Mouse (Mus musculus): ENCODE measurements around the gene Oaz1. TPM values are rescaled to one million over a fixed set of nuclear protein-coding genes. Genes with fewer than 3 reads are reported as not detected.

Oaz1 gene
- polyA plus RNA-seq (2015; fragmentation: Illumina TruSeq; extraction: RNeasy Lipid Tissue Mini Kit (QIAGEN cat#74804); ENCODE audit: insufficient read depth, low replicate concordance): 388 TPM

DNA sequence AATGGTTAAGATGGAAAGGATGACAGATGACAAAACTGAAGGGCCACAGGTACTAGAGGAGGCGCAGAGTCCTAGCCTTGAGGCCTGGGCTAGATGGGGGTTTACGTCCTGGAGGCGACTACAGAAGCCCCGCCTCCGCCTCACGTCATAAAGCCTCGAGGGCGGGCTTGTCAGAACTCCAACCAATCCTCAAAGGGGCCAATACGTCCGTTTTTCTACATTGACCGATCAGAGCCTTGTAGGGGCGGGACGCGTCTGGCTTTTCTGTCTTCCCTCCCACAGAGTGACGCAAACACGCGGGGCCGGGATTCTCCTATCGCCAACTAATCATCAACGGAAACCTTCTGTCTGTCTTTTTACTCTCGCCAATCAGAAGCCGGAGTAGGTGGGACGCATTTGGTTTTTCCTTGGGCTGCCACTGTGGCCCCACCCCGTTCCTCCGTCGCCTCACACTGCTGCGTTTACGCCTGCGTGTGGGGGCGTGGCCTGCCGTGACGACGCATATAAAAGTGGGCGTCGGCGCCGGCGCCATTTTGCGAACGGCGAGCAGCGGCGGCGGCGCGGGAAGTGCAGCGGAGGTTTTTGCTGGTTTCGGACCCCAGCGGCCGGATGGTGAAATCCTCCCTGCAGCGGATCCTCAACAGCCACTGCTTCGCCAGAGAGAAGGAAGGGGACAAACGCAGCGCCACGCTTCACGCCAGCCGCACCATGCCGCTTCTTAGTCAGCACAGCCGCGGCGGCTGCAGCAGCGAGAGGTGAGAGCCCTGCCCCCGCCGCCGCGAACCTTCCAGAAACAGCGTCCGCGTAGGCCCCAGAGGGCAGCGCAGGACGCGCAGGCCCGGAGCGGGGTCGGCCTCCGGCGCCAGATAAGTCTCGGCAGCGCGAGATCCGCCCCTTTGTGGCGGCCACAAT lies at the start of gene Oaz1:
TSS of gene Oaz1 (plus strand) at position 506 of the 912 bp plus-strand sequence.

DNA sequence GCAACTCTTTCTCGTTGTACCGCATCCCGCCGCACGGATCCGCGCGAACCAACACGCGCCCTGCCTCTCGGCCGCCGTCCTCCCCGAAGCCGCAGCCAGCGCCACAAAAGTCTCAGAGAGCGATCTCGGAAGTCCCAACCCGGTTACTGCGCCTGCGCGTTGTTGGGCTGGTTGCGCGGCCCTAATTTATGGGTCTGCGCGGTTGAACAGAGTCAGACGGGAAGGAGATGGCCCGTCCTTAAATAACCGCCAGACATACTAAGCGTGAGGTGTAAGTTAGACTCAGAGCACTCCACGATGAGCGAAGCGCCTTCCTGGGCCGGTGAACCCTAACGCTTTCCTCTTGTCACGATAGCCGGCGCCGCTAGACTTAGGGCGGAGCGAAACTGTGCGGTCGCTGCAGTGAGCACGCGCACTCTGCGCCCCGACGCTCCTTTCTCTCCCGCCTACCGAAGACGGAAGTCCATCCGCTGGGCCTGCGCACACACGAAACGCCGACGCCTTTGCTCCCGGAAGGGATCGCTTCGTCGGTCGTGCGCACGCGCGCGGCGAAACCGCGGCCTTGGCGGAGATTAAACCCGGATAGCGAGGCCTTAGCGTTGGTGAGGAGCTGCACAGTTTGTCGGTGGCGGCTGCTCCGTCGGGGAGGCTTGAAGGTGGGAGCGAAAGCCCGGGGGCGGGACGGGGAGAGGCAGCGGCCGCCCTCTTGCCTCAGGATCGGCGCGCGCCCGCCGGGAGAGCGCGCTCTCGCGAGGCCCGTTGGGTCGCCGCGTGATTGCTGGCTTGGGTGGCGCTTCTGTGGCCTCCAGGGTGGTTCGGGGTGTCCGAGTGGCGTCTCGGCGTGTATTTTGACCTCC lies 28.1 kb upstream of the Oaz1 start, which contains the start of the genes Sf3a2 and Plekhj1:
TSS of gene Sf3a2 (plus strand) at position 49 of the 857 bp plus-strand sequence.
TSS of gene Plekhj1 (minus strand) at position 477 of the 857 bp plus-strand sequence.

DNA sequence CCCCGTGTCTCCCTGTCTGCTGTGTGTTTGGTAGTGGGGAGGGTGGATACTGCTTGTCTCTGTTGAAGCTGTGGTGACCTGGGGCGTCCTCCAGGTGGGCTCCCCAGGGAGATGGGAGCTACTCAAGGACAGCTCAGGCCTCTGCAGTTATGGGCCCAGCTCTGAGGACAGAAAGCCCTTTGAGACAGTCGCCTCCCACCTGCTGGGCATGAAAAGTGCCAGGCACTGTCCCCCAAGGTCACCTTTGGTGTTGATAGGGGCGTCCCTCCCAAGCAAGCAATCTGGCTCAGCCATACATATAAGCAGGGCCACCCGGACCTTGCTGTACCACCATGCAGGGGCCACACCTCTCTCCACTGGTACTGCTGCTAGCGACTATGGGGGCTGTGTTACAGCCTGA lies 21.5 kb upstream of the Oaz1 start, which contains the start of gene Amh:
TSS of gene Amh (plus strand) at position 328 of the 400 bp plus-strand sequence.

DNA sequence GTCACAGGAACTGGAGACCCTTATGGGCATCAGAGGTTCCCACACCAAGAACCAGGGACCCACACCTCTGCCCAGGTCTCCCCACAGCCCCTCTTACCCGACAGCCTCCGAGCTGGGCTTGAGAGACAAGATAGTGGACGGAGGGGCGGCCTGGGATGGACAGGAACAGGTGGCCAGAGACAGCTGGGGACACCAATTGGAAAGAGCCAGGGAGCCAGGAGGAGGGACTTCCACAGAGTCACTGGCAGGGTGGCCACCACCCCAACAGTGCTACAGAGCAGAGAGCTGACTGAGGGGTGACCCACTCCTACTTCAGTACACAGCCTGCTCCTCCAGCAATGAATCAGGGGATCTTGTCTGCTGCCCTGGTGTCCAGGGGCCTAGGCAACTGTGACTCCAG lies 13.1 kb upstream of the Oaz1 start, which contains the start of gene Jsrp1:
TSS of gene Jsrp1 (minus strand) at position 133 of the 400 bp plus-strand sequence.

GRCm38 (mm10) chr10:80843931-80844547 lies 17.6 kb downstream of the Oaz1 start, which contains the start of gene Lingo3:
Lingo3 (minus strand) TSS chr10:80844039.

DNA sequence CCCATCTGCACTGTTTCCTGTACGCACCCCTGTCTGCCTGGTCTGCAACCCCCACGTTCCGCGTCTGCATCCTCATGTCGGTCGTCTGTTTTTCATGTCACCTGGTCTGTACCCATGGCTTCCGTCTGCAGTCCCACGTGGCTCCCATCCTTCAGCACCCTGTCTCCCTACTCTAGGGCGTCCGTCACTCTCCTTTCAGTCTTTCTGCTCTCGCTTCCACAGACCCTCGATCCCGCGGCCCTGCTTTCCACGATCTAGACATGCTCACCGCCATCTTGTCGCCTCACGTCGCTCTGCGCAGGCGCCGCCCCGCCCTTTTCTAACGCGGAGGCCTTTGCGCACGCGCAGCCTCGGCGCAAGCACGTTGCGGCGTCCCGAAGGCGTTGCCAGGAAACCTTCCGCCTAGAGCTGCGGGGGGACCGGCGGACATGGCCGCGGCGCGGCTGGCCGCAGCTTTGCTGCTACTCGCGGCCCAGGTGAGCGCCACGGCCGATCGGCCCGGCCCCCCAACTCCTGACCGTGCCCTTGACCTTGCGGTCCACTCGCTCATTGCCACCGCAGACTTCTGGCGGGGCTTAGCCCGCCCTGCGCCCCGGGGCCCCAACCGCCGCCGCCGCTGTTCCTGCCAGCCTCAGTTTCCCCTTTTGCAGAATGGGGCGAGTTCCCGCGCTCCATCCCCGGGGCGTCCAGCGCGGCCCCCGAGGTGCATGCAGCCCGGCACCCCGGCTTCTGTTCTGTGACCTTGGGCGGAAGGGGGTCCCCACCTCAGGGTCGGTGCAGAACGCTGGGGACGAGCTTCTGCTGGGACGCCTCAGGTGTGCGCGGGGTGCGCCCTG lies 28.7 kb downstream of the Oaz1 start, which contains the start of the genes Lsm7 and Sppl2b:
TSS of gene Lsm7 (minus strand) at position 297 of the 836 bp plus-strand sequence.
TSS of gene Sppl2b (plus strand) at position 363 of the 836 bp plus-strand sequence.

GRCm38 (mm10) chr10:80871581-80871980 lies 45.1 kb downstream of the Oaz1 start, which contains the start of gene Tmprss9:
Tmprss9 (plus strand) TSS chr10:80871848.

Other genes with a start within 250 kb of the Oaz1 start
- 11.6 TPM for gene Klf16, start 249.3 kb upstream of the Oaz1 start, polyA plus RNA-seq (2015; fragmentation: Illumina TruSeq; extraction: RNeasy Lipid Tissue Mini Kit (QIAGEN cat#74804); ENCODE audit: insufficient read depth, low replicate concordance)
- 5.6 TPM for gene Abhd17a, start 236.3 kb upstream of the Oaz1 start, polyA plus RNA-seq (2015; fragmentation: Illumina TruSeq; extraction: RNeasy Lipid Tissue Mini Kit (QIAGEN cat#74804); ENCODE audit: insufficient read depth, low replicate concordance)
- 20.6 TPM for gene Scamp4, start 223.8 kb upstream of the Oaz1 start, polyA plus RNA-seq (2015; fragmentation: Illumina TruSeq; extraction: RNeasy Lipid Tissue Mini Kit (QIAGEN cat#74804); ENCODE audit: insufficient read depth, low replicate concordance)
- gene Adat3, start 223.8 kb upstream of the Oaz1 start, polyA plus RNA-seq (2015; fragmentation: Illumina TruSeq; extraction: RNeasy Lipid Tissue Mini Kit (QIAGEN cat#74804); ENCODE audit: insufficient read depth, low replicate concordance): not detected
- 0.93 TPM for gene Gm49322, start 220.6 kb upstream of the Oaz1 start, polyA plus RNA-seq (2015; fragmentation: Illumina TruSeq; extraction: RNeasy Lipid Tissue Mini Kit (QIAGEN cat#74804); ENCODE audit: insufficient read depth, low replicate concordance)
- gene Csnk1g2, start 203.8 kb upstream of the Oaz1 start, polyA plus RNA-seq (2015; fragmentation: Illumina TruSeq; extraction: RNeasy Lipid Tissue Mini Kit (QIAGEN cat#74804); ENCODE audit: insufficient read depth, low replicate concordance): 21.2 TPM
- 4.3 TPM for gene Btbd2, start 169.6 kb upstream of the Oaz1 start, polyA plus RNA-seq (2015; fragmentation: Illumina TruSeq; extraction: RNeasy Lipid Tissue Mini Kit (QIAGEN cat#74804); ENCODE audit: insufficient read depth, low replicate concordance)
- 81.5 TPM for gene Mknk2, start 148.5 kb upstream of the Oaz1 start, polyA plus RNA-seq (2015; fragmentation: Illumina TruSeq; extraction: RNeasy Lipid Tissue Mini Kit (QIAGEN cat#74804); ENCODE audit: insufficient read depth, low replicate concordance)
- 94.7 TPM for gene Mob3a, start 124.7 kb upstream of the Oaz1 start, polyA plus RNA-seq (2015; fragmentation: Illumina TruSeq; extraction: RNeasy Lipid Tissue Mini Kit (QIAGEN cat#74804); ENCODE audit: insufficient read depth, low replicate concordance)
- 35.5 TPM for gene Izumo4, start 124.5 kb upstream of the Oaz1 start, polyA plus RNA-seq (2015; fragmentation: Illumina TruSeq; extraction: RNeasy Lipid Tissue Mini Kit (QIAGEN cat#74804); ENCODE audit: insufficient read depth, low replicate concordance)
- gene Ap3d1, start 84.4 kb upstream of the Oaz1 start, polyA plus RNA-seq (2015; fragmentation: Illumina TruSeq; extraction: RNeasy Lipid Tissue Mini Kit (QIAGEN cat#74804); ENCODE audit: insufficient read depth, low replicate concordance): 63.5 TPM
- gene Dot1l, start 71.5 kb upstream of the Oaz1 start, polyA plus RNA-seq (2015; fragmentation: Illumina TruSeq; extraction: RNeasy Lipid Tissue Mini Kit (QIAGEN cat#74804); ENCODE audit: insufficient read depth, low replicate concordance): 12.6 TPM
- gene Sf3a2, start 28.5 kb upstream of the Oaz1 start, polyA plus RNA-seq (2015; fragmentation: Illumina TruSeq; extraction: RNeasy Lipid Tissue Mini Kit (QIAGEN cat#74804); ENCODE audit: insufficient read depth, low replicate concordance): 22.7 TPM
- gene Plekhj1, start 28.0 kb upstream of the Oaz1 start, polyA plus RNA-seq (2015; fragmentation: Illumina TruSeq; extraction: RNeasy Lipid Tissue Mini Kit (QIAGEN cat#74804); ENCODE audit: insufficient read depth, low replicate concordance): 70.0 TPM
- gene Amh, start 21.4 kb upstream of the Oaz1 start, polyA plus RNA-seq (2015; fragmentation: Illumina TruSeq; extraction: RNeasy Lipid Tissue Mini Kit (QIAGEN cat#74804); ENCODE audit: insufficient read depth, low replicate concordance): not detected
- not detected for gene Jsrp1, start 13.2 kb upstream of the Oaz1 start, polyA plus RNA-seq (2015; fragmentation: Illumina TruSeq; extraction: RNeasy Lipid Tissue Mini Kit (QIAGEN cat#74804); ENCODE audit: insufficient read depth, low replicate concordance)
- gene Lingo3, start 17.4 kb downstream of the Oaz1 start, polyA plus RNA-seq (2015; fragmentation: Illumina TruSeq; extraction: RNeasy Lipid Tissue Mini Kit (QIAGEN cat#74804); ENCODE audit: insufficient read depth, low replicate concordance): not detected
- 34.9 TPM for gene Lsm7, start 28.6 kb downstream of the Oaz1 start, polyA plus RNA-seq (2015; fragmentation: Illumina TruSeq; extraction: RNeasy Lipid Tissue Mini Kit (QIAGEN cat#74804); ENCODE audit: insufficient read depth, low replicate concordance)
- 7.5 TPM for gene Sppl2b, start 28.6 kb downstream of the Oaz1 start, polyA plus RNA-seq (2015; fragmentation: Illumina TruSeq; extraction: RNeasy Lipid Tissue Mini Kit (QIAGEN cat#74804); ENCODE audit: insufficient read depth, low replicate concordance)
- not detected for gene Tmprss9, start 45.2 kb downstream of the Oaz1 start, polyA plus RNA-seq (2015; fragmentation: Illumina TruSeq; extraction: RNeasy Lipid Tissue Mini Kit (QIAGEN cat#74804); ENCODE audit: insufficient read depth, low replicate concordance)
- gene Timm13, start 74.3 kb downstream of the Oaz1 start, polyA plus RNA-seq (2015; fragmentation: Illumina TruSeq; extraction: RNeasy Lipid Tissue Mini Kit (QIAGEN cat#74804); ENCODE audit: insufficient read depth, low replicate concordance): 5.7 TPM
- 3.4 TPM for gene Lmnb2, start 91.6 kb downstream of the Oaz1 start, polyA plus RNA-seq (2015; fragmentation: Illumina TruSeq; extraction: RNeasy Lipid Tissue Mini Kit (QIAGEN cat#74804); ENCODE audit: insufficient read depth, low replicate concordance)
- 15.7 TPM for gene Gadd45b, start 103.4 kb downstream of the Oaz1 start, polyA plus RNA-seq (2015; fragmentation: Illumina TruSeq; extraction: RNeasy Lipid Tissue Mini Kit (QIAGEN cat#74804); ENCODE audit: insufficient read depth, low replicate concordance)
- 1.0 TPM for gene Gng7, start 188.3 kb downstream of the Oaz1 start, polyA plus RNA-seq (2015; fragmentation: Illumina TruSeq; extraction: RNeasy Lipid Tissue Mini Kit (QIAGEN cat#74804); ENCODE audit: insufficient read depth, low replicate concordance)
- not detected for gene Diras1, start 199.0 kb downstream of the Oaz1 start, polyA plus RNA-seq (2015; fragmentation: Illumina TruSeq; extraction: RNeasy Lipid Tissue Mini Kit (QIAGEN cat#74804); ENCODE audit: insufficient read depth, low replicate concordance)
- gene Slc39a3, start 210.8 kb downstream of the Oaz1 start, polyA plus RNA-seq (2015; fragmentation: Illumina TruSeq; extraction: RNeasy Lipid Tissue Mini Kit (QIAGEN cat#74804); ENCODE audit: insufficient read depth, low replicate concordance): 3.3 TPM
- 21.1 TPM for gene Sgta, start 233.5 kb downstream of the Oaz1 start, polyA plus RNA-seq (2015; fragmentation: Illumina TruSeq; extraction: RNeasy Lipid Tissue Mini Kit (QIAGEN cat#74804); ENCODE audit: insufficient read depth, low replicate concordance)
- gene Thop1, start 243.4 kb downstream of the Oaz1 start, polyA plus RNA-seq (2015; fragmentation: Illumina TruSeq; extraction: RNeasy Lipid Tissue Mini Kit (QIAGEN cat#74804); ENCODE audit: insufficient read depth, low replicate concordance): 4.1 TPM

All from spleen, adult 10 weeks (tissue).